Comparison of ENCODE assay signal across 10 mouse cellular contexts in genomic region chr16:78827739-78828138, GRCm38 (mm10).
DNase-seq lines count a peak whose midpoint lies in the region; ATAC-seq lines count a peak whose summit lies in the region.
"Had no signal": no experiment of that assay in that cellular context is flagged by ENCODE, and none has a peak within 500 bp of the region (broad histone marks: within the 10 kb centered on the region; RNA-seq: fewer than 3 reads in every experiment).

No protein-coding gene starts in this region.

- ATAC-seq in forebrain, embryonic 13.5 days, result peak; percentile 98
- peak; percentile 85 for ATAC-seq in midbrain, embryonic 14.5 days (ENCODE audit: low FRiP score, low TSS enrichment)
- ATAC-seq: intestine, postnatal 0 days had no signal

- peak; percentile 10 to 15 for DNase-seq in left cerebral cortex, postnatal 10 days (ENCODE audit: extremely low spot score in 1 of 2, low spot score in 2 of 2)
- no peak for DNase-seq in left cerebral cortex, adult 8-10 months (ENCODE audit: low spot score in 2 of 2)
- peak; percentile 83 for DNase-seq in R1 (ENCODE audit: low read depth, low spot score)
- peak; percentile 81 for DNase-seq in midbrain, embryonic 14.5 days
- no peak for DNase-seq in ovary, adult 18-20 months (ENCODE audit: low spot score)
- DNase-seq in layer of hippocampus, adult 18-20 months (ENCODE audit: low spot score in 2 of 2), result no peak
- DNase-seq in heart, postnatal 25 days (ENCODE audit: low spot score), result no peak

- 3% methylated on average over 3 of the region's 3 CpGs for WGBS in forebrain, embryonic 13.5 days
- 4% methylated on average over 3 of the region's 3 CpGs for WGBS in midbrain, embryonic 14.5 days

- H3K9me3 ChIP-seq in forebrain, embryonic 13.5 days (replicated peaks), result no peaks in the 10 kb centered on the region
- no peaks in the 10 kb centered on the region for H3K9me3 ChIP-seq in midbrain, embryonic 14.5 days (ENCODE audit: control insufficient read depth, low read length)

- H3K9ac ChIP-seq in forebrain, embryonic 13.5 days, result no peak overlapping the region
- no peak overlapping the region for H3K9ac ChIP-seq in midbrain, embryonic 14.5 days (replicated peaks; ENCODE audit: low read length)

- no peaks in the 10 kb centered on the region for H3K36me3 ChIP-seq in forebrain, embryonic 13.5 days (ENCODE audit: poor library complexity, severe bottlenecking)
- H3K36me3 ChIP-seq in midbrain, embryonic 14.5 days (ENCODE audit: control insufficient read depth, insufficient read depth, low read length), result no peaks in the 10 kb centered on the region
- H3K36me3 ChIP-seq: G1E had no signal

- no peak overlapping the region for H3K4me3 ChIP-seq in forebrain, embryonic 13.5 days
- no peak overlapping the region for H3K4me3 ChIP-seq in midbrain, embryonic 14.5 days (replicated peaks; ENCODE audit: low read depth, low read length)

- H3K4me1 ChIP-seq in forebrain, embryonic 13.5 days, result peaks cover 14% of the 10 kb centered on the region
- H3K4me1 ChIP-seq in midbrain, embryonic 14.5 days (ENCODE audit: control insufficient read depth, insufficient read depth, low read length), result no peaks in the 10 kb centered on the region

- H3K27me3 ChIP-seq in forebrain, embryonic 13.5 days, result peaks cover 21% of the 10 kb centered on the region
- H3K27me3 ChIP-seq in midbrain, embryonic 14.5 days (ENCODE audit: control insufficient read depth, insufficient read depth, low read length), result no peaks in the 10 kb centered on the region

- peak overlapping the region; percentile 2; the same call in 1 of the 2 replicates for H3K27ac ChIP-seq in forebrain, embryonic 13.5 days
- H3K27ac ChIP-seq in midbrain, embryonic 14.5 days (replicated peaks; ENCODE audit: low read depth, low read length), result no peak overlapping the region

- intact Hi-C loops in left cerebral cortex, postnatal 10 days (cut with DNase I), result no loop called here
- intact Hi-C loops in heart, postnatal 25 days (cut with DNase I), result no loop called here

- H3K4me2 ChIP-seq in forebrain, embryonic 13.5 days, result no peak overlapping the region
- no peak overlapping the region for H3K4me2 ChIP-seq in midbrain, embryonic 14.5 days (ENCODE audit: low read length)

Comparison
In these comparisons a context has a peak if more than half of its experiments do, and no peak if none do; other contexts are left out.
1. DNase-seq: peak in left cerebral cortex, postnatal 10 days (2 of 2), R1 (single experiment) and midbrain, embryonic 14.5 days (single experiment); none in left cerebral cortex, adult 8-10 months (0 of 2), ovary, adult 18-20 months (single experiment), layer of hippocampus, adult 18-20 months (0 of 2) and heart, postnatal 25 days (single experiment).